Mouse (Mus musculus) brain, embryonic 14.5 days (tissue): Measurements from ENCODE around the gene Trim3.

Experiments
- CTCF ChIP-seq: fragments of 200-500 bp; IDR thresholded peaks from 2 replicates; pipeline ENCODE4 v1.5.1; 2012; ENCODE audit warnings: inconsistent platforms, mild to moderate bottlenecking, moderate library complexity, borderline replicate concordance; ENCODE audit not compliant: insufficient read depth, insufficient read length; ENCODE audit errors: extremely low read depth
- POLR2A ChIP-seq: fragments of 200-500 bp; IDR thresholded peaks from 2 replicates; pipeline ENCODE4 v1.6.1; 2012; ENCODE audit warnings: mild to moderate bottlenecking, inconsistent platforms, borderline replicate concordance; ENCODE audit not compliant: poor library complexity, insufficient read depth, insufficient read length, severe bottlenecking; ENCODE audit errors: extremely low read depth

DNA sequence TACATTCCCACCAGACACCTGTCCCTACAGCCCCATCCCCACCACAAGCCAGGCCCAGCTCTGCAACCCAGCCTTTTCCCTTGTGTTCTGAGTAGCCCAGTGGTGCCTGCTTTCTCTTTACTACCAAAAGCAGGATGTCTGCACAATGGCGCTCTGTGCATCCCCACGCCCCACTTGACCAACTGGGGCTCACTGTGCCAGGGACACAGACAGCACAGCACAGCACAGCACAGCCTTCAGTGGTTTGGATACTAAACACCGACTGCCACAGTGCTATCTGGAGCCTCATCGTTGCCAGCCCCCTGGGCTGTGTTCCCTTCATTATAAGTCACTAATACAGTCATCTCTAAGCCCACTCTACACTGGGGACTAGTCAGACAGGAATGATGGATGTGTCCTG lies 58.8 kb downstream of the Trim3 start:
- TF ChIP-seq CTCF = no peak
- no peak for TF ChIP-seq POLR2A
